ENCODE assay signal across 8 mouse cellular contexts in the genomic region with DNA sequence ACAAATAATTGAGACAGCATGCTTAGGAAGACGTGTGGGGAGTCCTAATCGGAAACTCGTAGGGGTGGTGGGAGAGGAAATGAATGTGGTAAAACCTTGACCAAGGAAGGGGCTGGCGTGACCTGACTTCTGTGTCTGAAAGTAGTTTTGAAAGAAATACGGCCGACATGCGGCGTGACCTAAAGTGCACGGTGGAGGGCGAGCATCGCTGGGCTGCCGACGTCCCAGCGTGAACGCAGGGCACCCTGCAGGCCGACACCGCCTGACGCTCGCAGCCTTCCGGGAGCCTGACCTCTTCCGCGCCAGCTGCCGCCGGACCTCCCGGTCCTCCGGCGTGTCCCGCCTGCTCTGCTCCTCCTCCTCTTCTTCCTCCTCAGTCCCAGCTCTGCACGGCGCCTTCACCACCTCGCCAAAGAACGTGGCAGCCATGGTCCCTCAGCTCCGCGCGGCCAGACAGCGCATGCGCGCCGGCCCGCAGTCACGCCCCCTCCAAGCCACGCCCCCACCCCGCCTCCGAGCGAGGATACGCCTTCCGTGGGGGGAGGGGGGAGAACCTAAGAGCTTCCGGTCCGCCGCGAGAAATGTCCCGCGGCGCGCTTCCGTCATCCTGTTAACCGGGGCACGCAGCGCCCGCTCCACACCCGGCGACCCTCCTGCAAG. TPM values are rescaled to one million over a fixed set of nuclear protein-coding genes. Genes with fewer than 3 reads are reported as not detected.
A peak's percentile ranks its signal among the peaks of the same experiment; 100 is the strongest.
DNase-seq lines count a peak whose midpoint lies in the region; ATAC-seq and TF ChIP-seq lines count a peak whose summit lies in the region.

A gene (minus strand): TSS at position 499 of the 660 bp plus-strand sequence.

- H3K27me3 ChIP-seq in Patski: no peaks in the 10 kb centered on the region
- no peaks in the 10 kb centered on the region for H3K27me3 ChIP-seq in hindbrain, embryonic 14.5 days (ENCODE audit: control insufficient read depth, insufficient read depth, low read length)

- peaks cover 14% of the 10 kb centered on the region for H3K4me1 ChIP-seq in hindbrain, embryonic 14.5 days (replicated peaks; ENCODE audit: control insufficient read depth, insufficient read depth, low read length)

- peaks cover 32% of the 10 kb centered on the region for H3K36me3 ChIP-seq in hindbrain, embryonic 14.5 days (replicated peaks; ENCODE audit: control insufficient read depth, insufficient read depth)

- peak within 1 kb of the TSS; percentile 85 for H3K27ac ChIP-seq in hindbrain, embryonic 14.5 days

- DNase-seq in Patski (ENCODE audit: low read depth, low spot score): no peak
- peak; percentile 100 for DNase-seq in cerebellum, postnatal 14 days
- DNase-seq in frontal cortex, postnatal 25 days (ENCODE audit: low spot score in 2 of 2): peak; percentile 97
- peak; percentile 98 for DNase-seq in hindbrain, embryonic 14.5 days (ENCODE audit: low spot score)
- DNase-seq in layer of hippocampus, postnatal 36 days: peak; percentile 96
- peak; percentile 96 for DNase-seq in lung, postnatal 36 days
- peak; percentile 97 for DNase-seq in retina, postnatal 1 day
- peak; percentile 93 to 98 for DNase-seq in urinary bladder, adult 18-20 months (ENCODE audit: low spot score in 2 of 2)

- TF ChIP-seq CTCF in Patski (IDR thresholded peaks at IDR 0.05): no peak

- POLR2A ChIA-PET in Patski (lab: Charles Lee): interaction anchor here (0.6 to 1.3 kb wide), 3 partner anchors 22 to 248 kb away, joined by 3 to 8 read pairs (median 3); no protein-coding TSS in a partner anchor

- peak within 1 kb of the TSS; percentile 77 for H3K4me3 ChIP-seq in hindbrain, embryonic 14.5 days (replicated peaks; ENCODE audit: low read length)

- peak; percentile 82 for ATAC-seq in Patski
- ATAC-seq in hindbrain, embryonic 14.5 days (ENCODE audit: low FRiP score): peak; percentile 92

- under 1% methylated on average over 44 of the region's 62 CpGs for WGBS in hindbrain, embryonic 14.5 days

- in situ Hi-C loops in Patski (cut with MboI; ENCODE audit: low pct_unique_long_range_greater_than_20kb): loop anchor here (25.0 kb wide), 1 partner anchor 347 kb away; no protein-coding TSS in a partner anchor

- peak within 1 kb of the TSS; percentile 81 for H3K9ac ChIP-seq in hindbrain, embryonic 14.5 days

- H3K9me3 ChIP-seq in hindbrain, embryonic 14.5 days (ENCODE audit: control insufficient read depth, low read length): no peaks in the 10 kb centered on the region

- CTCF ChIA-PET in Patski (lab: Charles Lee): interaction anchor here (0.9 to 1.1 kb wide), 2 partner anchors 160 to 386 kb away, joined by 3 read pairs; no protein-coding TSS in a partner anchor

- H3K4me2 ChIP-seq in hindbrain, embryonic 14.5 days (replicated peaks): peak within 1 kb of the TSS; percentile 64

RNA-seq across cellular contexts. Expression of the gene that starts here (rescaled TPM):
- polyA plus RNA-seq in Patski (2021): 52.6 TPM
- polyA plus RNA-seq in hindbrain, embryonic 14.5 days (2014; fragmentation: Nextera tagmentation; extraction: Ambion mirVana): 62.1 and 67.7 TPM in 2 replicates
- total RNA-seq in layer of hippocampus, postnatal 36 days (2021): 10 to 100 TPM; 16.6 to 16.7 TPM
